Mouse (Mus musculus) spleen, postnatal 14 days (tissue): Measurements from ENCODE around the gene Gabrr3.
A peak's percentile ranks its signal among the peaks of the same experiment; 100 is the strongest.

Experiments used
- DNase-seq, 2 experiments: peaks; one replicate each; pipeline ENCODE4 v3.0.0; 2021 to 2022; ENCODE audit warnings: low spot score in 2 of 2

Gene Gabrr3

DNA sequence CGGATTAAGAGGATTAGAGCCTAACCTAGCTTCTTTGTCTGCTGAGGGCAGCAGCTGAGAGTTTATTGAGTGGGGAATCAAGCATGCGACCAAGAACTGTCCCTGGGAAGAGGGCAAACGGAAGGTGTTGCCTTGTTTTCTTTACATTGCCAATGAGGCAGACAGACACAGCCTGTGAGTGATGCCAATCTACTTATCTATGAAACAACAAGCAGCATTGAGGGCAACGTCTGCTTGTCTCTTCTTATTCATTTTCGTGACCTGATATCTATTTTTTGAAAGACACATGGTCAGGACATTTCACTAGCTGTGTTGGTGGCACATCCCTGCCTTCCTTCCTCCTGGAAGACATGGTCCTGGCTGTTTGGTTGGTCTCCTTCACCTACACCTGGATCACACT lies at the start of gene Gabrr3:
Gene Gabrr3 (plus strand): TSS at position 301 of the 400 bp plus-strand sequence.
- no peak for DNase-seq

DNA sequence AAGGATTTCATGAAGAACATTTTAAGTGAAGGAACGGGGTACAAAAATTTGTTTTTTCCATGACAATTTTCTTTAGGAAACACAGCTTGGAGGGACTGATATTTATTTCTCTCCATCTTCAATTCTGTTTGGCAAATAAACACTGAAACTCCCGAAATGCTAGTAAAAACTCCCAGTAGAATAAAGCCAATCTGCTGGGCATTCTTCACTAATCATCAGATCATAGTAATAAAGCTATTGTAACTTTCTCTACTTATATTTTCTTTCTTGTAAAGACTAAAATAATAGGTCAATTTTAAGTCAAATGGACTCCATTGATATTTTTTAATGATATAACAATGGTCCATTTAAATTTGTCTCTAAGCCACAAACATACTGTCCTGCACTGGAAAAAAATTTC lies 43.2 kb upstream of the Gabrr3 start, which contains the start of gene Olfr209:
Gene Olfr209 (minus strand): TSS at position 101 of the 400 bp plus-strand sequence.
- DNase-seq: no peak

DNA sequence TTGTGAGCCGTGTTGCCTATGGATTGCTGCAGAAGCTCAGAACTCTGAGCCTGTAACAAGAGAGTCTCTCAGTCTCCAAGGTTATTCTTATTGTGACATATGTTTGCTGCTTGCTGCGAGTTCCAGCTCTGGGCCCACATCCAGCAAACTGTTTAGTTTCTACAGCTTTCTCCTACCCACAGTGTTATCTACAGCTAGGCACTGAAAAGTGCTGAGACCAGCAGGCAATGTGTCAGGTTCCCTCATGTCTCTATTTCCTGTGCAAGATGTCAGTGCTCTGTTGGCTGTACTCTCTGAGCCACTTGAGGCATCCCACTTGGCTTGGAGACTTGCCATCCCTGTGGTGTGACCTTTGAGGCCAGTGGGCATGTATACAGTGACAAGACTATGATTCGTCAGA lies 13.8 kb upstream of the Gabrr3 start:
- DNase-seq: no peak

DNA sequence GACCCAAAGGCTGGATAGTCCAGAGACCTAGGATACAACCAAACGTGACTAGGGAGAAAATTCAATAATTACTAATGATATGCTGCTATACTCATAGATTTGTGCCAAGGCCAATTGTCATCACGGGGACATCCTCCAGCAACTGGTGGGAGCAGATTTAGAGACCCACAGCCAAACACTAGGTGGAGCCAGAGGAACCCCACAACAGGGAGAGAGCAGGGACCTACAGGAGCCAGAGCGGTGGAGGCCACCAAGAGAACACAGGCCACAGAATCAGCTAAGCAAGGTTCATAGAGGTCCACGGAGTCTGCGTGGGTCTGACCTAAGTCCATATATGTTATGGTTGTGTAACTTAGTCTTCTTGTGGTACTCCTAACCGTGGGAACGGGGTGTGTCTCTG lies 6.0 kb upstream of the Gabrr3 start:
- DNase-seq: no peak

DNA sequence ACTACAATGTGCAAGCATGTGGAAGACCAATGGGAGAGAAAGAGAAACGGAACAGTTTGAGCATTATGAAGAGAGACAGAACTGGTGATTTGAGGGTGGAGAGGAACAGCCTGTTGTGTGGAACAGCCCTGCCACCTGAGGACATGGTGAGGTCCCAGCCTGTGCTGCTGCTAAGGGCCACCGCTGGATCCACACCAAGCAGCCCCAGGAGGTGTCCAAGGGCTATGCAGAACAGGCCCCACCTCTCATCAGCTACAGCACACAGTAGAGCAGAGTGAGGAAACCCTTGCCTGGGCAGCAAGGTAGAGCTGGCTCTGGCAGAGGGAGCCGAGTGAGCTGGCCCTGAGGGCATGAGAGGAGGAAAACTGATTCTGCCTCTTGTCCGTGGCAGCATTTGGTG lies 5.1 kb upstream of the Gabrr3 start:
- DNase-seq: no peak

DNA sequence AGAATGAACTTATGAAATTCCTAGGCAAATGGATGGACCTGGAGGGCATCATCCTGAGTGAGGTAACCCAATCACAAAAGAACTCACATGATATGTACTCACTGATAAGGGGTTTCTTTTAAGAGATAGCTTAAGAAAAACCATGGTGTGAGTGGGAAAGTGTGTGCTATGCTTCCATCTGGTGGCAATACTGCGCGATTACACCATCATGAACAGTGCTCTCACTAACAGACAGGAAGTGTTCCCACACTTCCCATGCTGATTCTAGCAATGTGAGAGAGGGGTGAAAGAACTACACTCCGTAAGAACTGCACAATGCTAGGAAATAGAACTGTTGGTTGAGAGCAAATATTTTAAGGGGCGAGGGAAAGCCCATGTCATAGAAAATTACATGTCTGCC lies 3.4 kb upstream of the Gabrr3 start:
- no peak for DNase-seq

DNA sequence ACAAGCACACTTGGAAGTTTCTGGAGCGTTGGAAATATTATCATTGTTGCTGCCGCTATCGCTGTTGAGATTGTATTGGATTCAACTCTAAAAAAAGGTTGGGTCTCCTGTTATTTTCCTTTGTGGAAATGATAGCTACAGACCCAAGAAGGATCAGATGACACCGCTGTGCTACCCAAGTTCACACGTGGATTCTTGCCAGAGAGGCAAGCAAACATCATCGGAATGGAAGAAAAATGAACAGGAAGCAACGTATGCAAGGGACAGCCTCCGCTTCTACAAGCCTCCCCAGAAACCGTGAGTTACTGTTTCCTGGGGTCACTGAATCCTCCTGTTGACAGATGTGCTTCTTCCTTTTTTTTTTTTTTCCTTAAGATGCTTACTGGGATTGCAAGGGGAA lies 2.3 kb upstream of the Gabrr3 start:
- no peak for DNase-seq

DNA sequence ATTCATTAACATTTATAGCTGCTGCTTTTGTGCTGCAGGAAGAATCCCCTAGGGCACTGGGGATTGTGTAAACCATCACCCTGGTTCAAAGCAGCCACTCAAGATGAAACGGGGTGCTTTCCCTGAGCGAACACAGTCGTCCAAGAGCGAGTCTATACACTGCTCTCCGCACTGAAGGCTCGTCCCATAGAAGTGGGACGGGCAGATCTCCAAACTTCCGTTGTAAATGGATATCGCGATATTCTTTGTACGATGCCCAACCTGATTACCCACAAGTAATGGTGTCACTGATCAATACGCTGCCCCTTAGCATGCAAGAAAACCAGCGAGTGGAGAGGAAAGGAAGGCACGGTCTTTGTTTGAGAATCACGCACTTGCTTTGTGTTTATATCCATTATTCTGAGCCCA lies 2.2 kb downstream of the Gabrr3 start:
- DNase-seq: no peak

DNA sequence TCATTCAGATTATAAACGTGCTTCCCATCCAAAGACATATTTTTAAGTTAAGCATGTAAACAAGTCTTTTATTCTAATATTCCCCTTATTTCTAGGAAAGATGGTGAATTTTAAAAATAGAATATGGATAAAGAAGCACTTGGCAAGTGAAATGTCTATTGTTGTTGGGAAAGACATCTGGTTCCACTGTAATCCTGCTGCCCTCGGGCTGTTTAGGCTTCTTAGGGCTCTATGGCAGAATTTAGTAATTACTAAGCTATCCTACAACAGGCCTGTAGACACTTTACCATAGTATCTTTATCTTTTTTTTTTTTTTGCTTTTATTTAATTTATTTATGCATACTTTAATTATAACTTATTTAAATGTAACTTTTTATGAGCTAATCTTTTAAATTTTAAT lies 2.7 kb downstream of the Gabrr3 start:
- no peak for DNase-seq

DNA sequence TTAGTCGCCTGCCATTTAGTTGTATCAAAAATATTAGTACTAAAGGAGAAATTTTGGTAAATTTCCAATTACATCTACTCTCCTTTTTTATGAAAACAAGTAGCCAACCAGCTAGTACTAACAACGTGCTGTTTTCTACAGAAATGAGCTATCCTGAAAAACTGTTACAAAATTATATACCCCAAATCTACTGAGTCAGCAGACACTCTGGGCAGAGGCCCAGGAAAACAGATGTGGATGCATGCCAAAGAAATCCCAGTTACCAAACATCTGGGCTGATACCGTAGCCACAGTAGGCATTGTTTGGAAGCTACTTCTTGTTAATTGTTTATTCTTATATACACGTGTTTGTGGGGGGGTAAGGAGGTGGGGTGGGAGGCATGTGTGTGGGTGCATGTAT lies 6.3 kb downstream of the Gabrr3 start:
- DNase-seq: no peak

DNA sequence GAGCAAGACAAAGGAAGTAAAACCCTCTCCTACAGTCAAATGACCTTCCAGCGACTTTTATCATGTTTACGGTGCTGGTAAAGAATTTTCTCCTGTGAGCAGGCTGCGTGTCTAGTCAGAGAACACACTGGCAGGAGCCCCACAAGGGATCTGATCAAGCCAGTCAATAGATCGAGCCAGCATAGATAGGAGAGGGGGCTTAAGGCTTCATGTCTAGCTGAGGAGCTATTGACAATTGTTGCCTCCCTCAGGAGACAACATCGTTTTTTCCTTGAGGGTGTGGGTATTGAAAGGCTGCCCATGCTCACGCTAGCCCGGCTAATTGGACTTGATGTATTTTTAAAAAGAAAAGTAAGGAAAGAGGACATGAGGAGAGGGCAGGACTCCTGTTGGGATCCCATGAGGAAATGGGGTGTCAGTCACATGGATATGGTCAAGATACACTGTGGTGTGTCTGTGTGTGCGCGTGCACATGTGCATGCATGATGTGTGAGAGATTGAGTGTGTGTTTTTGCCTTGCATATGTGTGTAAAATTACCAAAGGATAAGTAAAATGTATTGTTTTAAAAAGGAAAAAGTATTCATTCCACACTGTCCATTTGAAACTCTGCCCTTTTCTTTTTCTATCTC lies 13.2 kb downstream of the Gabrr3 start:
- DNase-seq: no peak

DNA sequence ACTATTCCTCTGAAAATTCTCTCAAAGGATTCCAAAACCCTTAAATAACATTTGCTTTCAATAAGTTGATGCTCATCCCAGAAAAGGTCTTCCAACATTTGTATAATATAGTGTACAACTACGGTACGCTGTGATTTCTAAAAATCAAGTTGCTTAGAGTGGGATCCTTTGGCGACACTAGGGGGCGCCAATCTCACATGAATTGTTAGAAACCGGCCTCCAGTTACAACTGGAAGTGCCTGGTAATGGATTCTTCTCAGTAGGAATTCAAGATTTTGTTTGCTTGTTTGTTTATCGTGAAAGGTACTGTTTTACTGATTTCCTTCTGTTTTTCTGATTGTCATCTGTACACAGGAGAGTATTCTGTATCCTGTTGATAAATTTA lies 13.7 kb downstream of the Gabrr3 start:
- peak; percentile 13 to 36 for DNase-seq

DNA sequence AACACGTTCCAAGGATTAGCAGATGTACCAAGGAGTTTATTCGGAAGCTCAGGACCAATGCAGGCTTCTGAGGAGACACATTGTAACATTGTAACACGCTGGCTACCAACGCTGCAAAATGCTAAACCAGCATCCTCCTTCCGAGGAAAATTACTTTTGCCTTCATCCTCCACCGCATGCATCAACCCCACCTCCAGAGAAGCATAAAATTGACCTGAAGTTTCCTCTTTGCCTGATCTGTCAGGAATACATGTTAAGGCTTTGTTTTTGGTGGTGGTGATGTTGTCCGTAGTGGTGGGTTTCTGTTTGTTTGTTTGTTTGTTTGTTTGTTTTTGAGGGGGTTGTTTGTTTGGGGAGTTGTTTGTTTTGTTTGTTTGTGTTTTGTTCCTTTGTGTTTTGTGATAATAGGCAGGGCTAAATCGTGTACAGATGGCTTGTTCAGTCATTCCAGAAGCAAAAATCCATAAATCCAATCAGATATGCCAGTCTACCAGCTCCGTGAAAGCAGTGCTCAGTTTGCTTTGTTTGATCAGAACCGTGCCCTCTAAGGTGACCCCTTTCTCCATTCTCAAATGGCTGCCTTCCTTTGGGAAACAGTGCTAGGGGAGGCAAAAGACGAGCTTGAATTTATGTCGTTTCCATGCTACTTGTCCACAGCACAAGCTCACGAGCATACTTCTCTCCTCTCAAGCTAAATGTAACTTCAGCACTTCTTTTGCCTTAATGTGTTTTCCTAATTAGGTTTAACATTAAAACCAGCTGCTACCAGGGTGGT lies 14.6 kb downstream of the Gabrr3 start:
- no peak for DNase-seq

DNA sequence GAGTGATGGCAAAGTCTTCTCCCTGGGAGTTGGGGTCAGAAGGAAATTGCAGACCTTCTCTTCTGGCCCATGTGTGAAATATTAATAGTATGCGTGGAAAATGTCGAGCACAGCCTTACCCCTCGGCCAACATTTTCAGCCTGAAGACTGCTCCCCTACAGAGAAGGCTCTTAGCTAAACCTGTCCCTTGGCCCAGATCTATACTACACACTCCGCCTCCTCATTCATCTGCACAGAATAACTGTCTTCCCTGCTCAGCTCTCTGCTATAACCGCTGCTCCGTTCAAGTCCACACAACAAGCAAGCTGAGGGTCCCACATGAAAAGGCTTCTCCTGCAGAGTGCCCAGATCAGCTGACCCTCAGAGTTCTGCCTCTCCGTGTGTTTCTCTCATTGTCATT lies 20.8 kb downstream of the Gabrr3 start:
- DNase-seq: no peak

DNA sequence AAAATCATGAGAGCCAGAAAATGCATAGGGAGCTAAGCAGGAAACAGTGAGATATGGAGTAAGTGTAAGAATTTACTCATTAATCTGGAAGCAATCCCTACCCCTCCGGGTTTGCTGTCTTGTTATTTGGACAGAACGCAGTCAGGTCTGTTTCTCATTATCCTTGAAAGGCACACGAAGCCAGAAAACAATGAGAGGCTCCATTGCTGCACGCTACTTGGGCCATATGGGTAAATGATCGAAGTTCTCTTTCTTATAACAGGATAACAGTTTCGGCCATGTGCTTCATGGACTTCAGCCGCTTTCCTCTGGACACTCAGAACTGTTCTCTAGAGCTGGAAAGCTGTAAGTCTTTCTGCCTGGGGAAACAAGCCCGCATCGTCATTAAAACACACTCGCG lies 26.0 kb downstream of the Gabrr3 start:
- no peak for DNase-seq

DNA sequence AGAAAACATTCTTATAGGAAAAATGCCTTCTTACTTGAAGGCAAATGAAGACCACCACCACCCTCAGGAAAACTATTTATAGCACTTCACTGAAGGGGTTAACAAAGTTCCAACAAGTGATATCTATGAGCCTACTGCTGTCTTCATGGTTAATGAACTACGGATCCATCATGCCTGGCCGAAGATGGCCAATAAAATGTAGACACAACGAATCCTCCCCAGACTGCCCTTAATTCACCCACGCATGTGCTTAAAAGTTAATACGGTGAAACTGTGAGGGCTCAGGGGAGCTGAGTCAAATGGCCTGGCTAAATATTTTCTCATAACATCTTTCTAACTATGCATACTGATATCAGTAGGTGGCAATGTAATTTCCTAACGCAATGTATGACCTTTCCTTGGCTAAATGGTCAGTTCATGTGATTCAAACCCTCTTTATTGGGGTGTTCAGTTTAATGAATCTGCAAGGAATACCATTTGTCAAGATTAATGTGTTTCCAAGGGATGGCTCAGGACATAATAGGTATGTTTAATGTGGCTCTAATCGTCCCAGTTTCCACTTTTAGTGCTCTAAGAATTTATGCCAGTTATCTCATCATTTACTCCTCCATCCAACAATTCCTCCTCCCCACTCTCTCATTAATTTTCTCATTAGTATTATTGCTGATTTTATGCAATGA lies 37.9 kb downstream of the Gabrr3 start:
- no peak for DNase-seq

DNA sequence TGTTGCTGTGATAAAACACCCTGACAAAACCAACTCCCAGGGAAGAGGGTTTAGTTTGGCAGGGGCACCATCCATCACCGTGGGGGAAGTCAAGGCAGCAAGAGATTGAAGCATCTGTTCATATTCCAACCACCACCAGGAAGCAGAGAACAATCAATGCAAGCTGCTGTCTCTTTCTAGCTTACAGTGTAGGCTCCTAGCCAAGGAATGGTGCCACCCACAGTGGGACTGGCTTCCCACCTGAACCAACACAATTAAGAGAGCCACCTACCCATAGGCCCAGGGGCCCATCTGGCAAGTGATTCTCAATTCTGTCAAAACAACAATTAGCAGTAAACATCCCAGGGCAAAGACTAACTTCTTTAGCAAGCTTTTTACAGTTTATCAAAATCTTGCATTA lies 41.0 kb downstream of the Gabrr3 start:
- DNase-seq: no peak

DNA sequence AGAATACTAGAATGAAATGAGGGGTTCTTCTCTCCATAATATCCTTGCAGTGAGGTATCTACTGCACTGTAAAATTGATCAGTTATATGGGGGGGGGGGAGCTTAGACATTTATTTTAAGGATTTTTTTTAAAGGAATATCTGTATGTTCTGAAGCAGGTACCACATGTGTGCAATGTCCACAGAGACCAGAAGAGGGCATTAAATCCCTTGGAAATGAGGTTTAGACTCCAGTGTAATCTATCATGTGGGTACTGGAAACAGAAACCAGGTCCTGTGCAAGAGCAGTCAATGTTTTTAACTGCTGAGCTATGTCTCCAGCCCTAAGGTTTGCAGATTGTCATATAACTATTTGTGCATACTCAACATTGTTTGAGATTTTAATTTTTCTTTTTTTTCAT lies 42.0 kb downstream of the Gabrr3 start:
- no peak for DNase-seq

DNA sequence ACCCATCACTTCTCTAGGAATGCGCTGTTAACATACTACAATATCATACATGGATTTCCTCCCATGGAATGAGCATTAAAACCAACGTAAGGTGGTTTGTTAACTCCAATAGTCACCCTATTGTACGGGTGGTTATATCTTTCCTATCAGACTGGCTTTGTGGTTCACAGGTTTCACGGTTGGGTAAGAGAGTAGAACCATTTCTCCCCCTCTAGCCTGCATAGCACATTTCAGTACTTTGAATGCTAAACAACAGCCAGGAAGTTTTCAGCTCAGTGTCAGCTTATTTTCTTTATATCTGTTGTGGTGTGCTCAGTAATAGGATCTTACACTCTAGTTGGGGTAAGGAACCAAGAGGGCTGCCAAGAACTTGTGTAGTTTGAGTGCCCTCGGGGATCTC lies 44.7 kb downstream of the Gabrr3 start:
- no peak for DNase-seq

DNA sequence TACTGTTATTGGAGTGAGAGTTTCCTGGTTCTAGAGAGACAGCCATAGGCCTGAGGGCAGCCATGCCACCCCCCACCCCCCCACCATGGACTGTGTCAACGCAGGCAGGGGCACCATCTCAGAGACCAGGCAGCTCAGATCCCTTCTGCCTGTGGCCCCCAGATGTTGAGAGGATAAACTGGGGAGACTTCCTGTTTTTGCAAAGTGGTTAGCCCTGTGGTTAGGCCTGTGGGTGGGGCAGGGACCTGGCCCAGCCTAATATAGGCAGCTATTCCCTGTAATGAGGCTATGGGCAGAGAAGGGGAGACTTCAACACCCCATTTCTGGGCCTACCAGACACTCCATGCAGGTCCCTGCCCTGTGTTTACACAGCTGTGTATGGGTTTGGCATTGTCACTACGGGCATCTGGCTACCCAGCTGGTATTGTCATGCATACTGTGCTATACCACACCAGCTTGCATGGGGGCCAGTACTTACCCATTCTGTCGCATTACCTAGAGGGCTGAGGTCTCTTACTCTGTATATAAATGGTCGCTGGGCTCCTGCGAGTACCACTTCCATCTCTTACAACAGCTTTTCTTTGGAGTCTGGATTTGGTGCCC lies 52.2 kb downstream of the Gabrr3 start:
- DNase-seq: peak in 1 of 2 experiments; percentile 4

DNA sequence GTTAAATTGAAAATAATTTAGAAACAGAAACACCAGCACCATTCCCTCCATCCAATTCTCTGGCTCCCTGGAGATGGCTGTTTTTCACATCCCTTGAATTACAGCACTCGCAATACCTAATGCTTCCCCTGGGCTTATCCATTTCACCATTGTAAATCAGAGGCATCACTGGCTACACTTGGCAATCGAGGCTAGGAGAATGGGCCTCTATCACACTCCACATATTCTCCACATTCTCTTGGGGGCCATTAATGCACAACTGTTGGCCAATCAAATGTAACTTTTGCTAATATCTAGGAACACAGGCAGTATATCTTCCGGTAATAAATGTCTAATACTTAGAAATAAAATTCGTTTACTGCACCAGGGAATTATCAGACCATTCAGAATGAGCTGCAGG lies 56.4 kb downstream of the Gabrr3 start:
- no peak for DNase-seq

DNA sequence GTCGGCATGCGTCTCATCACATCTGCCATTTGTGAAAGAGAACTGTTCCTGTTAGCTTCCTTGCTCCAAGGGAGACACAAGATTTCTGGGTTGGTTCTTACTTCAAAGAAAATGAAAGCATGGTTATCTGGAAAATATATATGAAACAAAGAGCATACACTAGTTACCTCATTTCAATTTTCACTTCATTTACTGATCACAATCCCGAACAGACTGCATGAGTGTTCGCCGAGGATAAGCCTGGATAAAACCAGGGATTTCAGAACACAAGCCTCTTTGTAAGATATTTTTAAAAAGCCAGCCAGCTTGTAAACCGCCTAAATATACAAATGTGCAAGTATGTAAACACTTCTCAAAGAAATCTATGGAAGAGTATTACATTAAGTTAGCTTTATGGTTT lies 56.8 kb downstream of the Gabrr3 start:
- DNase-seq: no peak

DNA sequence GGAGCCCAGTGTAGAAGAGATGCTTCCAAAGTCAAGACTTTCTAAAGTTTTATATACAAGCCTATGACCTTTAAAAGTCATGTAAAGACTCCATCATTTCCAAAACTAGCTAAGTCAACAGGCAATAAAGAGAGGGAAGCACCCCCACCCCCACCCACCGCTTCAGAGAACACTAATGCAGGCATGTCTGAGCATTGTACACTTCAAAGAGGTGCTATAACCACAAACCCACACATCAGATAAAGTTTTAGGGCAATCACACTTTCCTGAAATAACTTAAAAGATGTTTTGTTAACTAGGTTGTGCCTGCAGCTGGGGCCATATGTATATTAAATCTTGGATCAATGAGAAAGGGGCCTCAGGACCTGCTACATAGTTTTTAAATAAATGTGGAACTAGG lies 62.7 kb downstream of the Gabrr3 start:
- no peak for DNase-seq
